Mouse (Mus musculus): ENCODE data around the gene Stk26. TPM values are rescaled to one million over a fixed set of nuclear protein-coding genes. Genes with fewer than 3 reads are reported as not detected.

Stk26 gene
- polyA plus RNA-seq, 1 experiment from 2014 or later = 4.2 TPM

DNA sequence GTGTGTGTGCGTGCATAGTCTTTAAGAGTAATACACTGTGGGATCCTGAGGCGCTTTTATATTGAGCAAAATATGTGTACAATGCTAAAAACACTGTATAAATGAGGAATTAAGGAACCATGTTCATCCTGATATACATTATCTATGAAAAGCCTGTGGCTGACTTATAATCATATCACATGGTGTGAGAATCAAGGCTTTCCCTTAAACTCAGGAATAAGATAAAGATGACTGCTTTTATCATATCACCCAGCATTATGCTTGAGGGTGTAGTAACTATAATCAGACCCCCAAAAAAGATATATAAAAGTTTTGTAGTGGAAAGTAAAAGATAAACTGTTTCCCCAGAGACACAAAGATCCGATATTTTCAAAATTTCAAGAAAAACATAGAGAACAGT, 62.6 kb downstream of the Stk26 start:
- Histone ChIP-seq H3K36me3 (ENCODE audit: control insufficient read depth, insufficient read depth, low read length) (no peaks in the 10 kb centered on the region), H3K4me1 (ENCODE audit: control insufficient read depth, insufficient read depth, low read length) (no peaks in the 10 kb centered on the region), H3K4me2 (replicated peaks; ENCODE audit: low read depth, low read length) (no peak overlapping the region), H3K9ac (ENCODE audit: low read depth, low read length) (no peak overlapping the region), H3K27ac (ENCODE audit: low read depth, low read length) (no peak overlapping the region), H3K4me3 (ENCODE audit: low read length) (no peak overlapping the region), H3K27me3 (ENCODE audit: control insufficient read depth, insufficient read depth, low read length) (no peaks in the 10 kb centered on the region), H3K9me3 (ENCODE audit: control insufficient read depth, low read length) (no peaks in the 10 kb centered on the region)
- WGBS = 84% methylated on average over 3 of the region's 3 CpGs
- no peak for ATAC-seq (ENCODE audit: low FRiP score, low TSS enrichment)

DNA sequence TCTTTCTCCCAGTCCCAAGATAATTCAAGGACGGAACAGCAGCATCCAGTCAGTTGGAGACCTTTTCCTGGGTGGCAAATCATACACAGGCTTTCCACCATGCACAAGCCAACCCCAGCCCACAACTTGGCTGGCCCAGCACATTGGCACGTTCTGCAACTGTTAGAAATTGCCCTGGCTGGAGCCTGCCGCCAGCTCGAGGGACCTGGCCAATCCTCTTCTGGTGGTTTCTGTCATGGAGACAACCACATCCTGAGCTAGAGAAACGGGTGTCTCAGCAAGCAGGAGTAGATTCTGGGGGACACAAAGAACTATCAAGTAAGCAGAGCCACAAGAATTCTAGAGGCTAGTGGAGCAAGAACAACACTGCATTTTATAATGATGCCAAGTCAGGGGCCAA, 69.1 kb downstream of the Stk26 start:
- no peak overlapping the region for H3K27ac ChIP-seq (ENCODE audit: low read depth, low read length)
- no peak overlapping the region for H3K4me2 ChIP-seq (replicated peaks; ENCODE audit: low read depth, low read length)
- H3K27me3 ChIP-seq (ENCODE audit: control insufficient read depth, insufficient read depth, low read length) = no peaks in the 10 kb centered on the region
- ATAC-seq (ENCODE audit: low FRiP score, low TSS enrichment) = no peak
- H3K4me3 ChIP-seq (ENCODE audit: low read length) = no peak overlapping the region
- 82% methylated on average over 5 of the region's 5 CpGs for WGBS
- H3K36me3 ChIP-seq (ENCODE audit: control insufficient read depth, insufficient read depth, low read length) = no peaks in the 10 kb centered on the region
- no peaks in the 10 kb centered on the region for H3K9me3 ChIP-seq (ENCODE audit: control insufficient read depth, low read length)
- no peak overlapping the region for H3K9ac ChIP-seq (ENCODE audit: low read depth, low read length)
- H3K4me1 ChIP-seq (ENCODE audit: control insufficient read depth, insufficient read depth, low read length) = no peaks in the 10 kb centered on the region

DNA sequence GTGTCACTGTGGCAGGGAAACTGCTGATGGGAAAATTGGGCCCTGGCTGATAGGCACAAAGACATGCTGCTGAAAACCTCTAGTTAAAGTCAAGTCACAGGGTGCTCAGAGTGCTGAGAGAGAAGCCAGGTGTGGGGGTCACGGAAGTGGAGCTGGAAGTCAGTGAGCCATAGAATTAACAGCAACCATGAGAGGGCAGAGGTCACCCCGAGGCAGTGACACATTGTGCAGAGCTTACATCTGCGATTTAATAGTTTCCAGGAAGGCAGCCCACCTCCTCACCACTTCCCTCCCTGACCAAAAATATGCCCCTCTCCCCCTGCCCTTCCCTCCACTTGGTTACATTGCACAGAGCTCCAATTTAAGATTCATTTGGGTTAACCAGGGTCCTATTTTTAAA, 76.5 kb downstream of the Stk26 start:
- 0 out of 2 replicates have a peak, but pooled peaks have one; percentile 43 for ATAC-seq (ENCODE audit: low FRiP score, low TSS enrichment)
- Histone ChIP-seq H3K4me1 (ENCODE audit: control insufficient read depth, insufficient read depth, low read length) (no peaks in the 10 kb centered on the region), H3K36me3 (ENCODE audit: control insufficient read depth, insufficient read depth, low read length) (no peaks in the 10 kb centered on the region), H3K27ac (ENCODE audit: low read depth, low read length) (no peak overlapping the region), H3K4me2 (replicated peaks; ENCODE audit: low read depth, low read length) (no peak overlapping the region), H3K27me3 (ENCODE audit: control insufficient read depth, insufficient read depth, low read length) (no peaks in the 10 kb centered on the region), H3K4me3 (ENCODE audit: low read length) (no peak overlapping the region), H3K9me3 (ENCODE audit: control insufficient read depth, low read length) (no peaks in the 10 kb centered on the region), H3K9ac (ENCODE audit: low read depth, low read length) (no peak overlapping the region)
- 46% methylated on average over 3 of the region's 3 CpGs for whole genome bisulfite sequencing

DNA sequence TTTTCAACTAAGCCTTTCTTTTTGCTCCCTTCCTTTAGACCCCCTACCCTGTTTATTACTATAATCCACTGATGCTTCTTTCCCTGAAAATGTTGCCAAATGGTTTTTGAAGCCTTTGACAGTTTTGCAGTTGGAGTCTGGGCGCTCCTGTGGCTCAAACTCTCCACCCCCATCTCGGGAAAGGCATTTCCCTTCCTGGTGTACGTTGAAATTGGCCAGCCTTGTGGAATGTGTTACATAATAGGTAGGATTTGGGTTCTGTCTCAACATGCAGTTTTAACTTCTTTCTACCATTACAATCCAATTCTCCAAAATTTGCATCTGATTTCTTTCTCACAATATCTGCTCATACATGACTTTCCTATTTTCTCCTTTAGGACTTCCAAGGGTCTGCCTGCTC, 77.9 kb downstream of the Stk26 start:
- H3K9ac ChIP-seq (ENCODE audit: low read depth, low read length) = no peak overlapping the region
- H3K27ac ChIP-seq (ENCODE audit: low read depth, low read length) = no peak overlapping the region
- WGBS = 55% methylated on average over 3 of the region's 3 CpGs
- H3K27me3 ChIP-seq (ENCODE audit: control insufficient read depth, insufficient read depth, low read length) = no peaks in the 10 kb centered on the region
- no peak for ATAC-seq (ENCODE audit: low FRiP score, low TSS enrichment)
- no peaks in the 10 kb centered on the region for H3K9me3 ChIP-seq (ENCODE audit: control insufficient read depth, low read length)
- no peak overlapping the region for H3K4me2 ChIP-seq (replicated peaks; ENCODE audit: low read depth, low read length)
- no peaks in the 10 kb centered on the region for H3K4me1 ChIP-seq (ENCODE audit: control insufficient read depth, insufficient read depth, low read length)
- H3K4me3 ChIP-seq (ENCODE audit: low read length) = no peak overlapping the region
- H3K36me3 ChIP-seq (ENCODE audit: control insufficient read depth, insufficient read depth, low read length) = no peaks in the 10 kb centered on the region

DNA sequence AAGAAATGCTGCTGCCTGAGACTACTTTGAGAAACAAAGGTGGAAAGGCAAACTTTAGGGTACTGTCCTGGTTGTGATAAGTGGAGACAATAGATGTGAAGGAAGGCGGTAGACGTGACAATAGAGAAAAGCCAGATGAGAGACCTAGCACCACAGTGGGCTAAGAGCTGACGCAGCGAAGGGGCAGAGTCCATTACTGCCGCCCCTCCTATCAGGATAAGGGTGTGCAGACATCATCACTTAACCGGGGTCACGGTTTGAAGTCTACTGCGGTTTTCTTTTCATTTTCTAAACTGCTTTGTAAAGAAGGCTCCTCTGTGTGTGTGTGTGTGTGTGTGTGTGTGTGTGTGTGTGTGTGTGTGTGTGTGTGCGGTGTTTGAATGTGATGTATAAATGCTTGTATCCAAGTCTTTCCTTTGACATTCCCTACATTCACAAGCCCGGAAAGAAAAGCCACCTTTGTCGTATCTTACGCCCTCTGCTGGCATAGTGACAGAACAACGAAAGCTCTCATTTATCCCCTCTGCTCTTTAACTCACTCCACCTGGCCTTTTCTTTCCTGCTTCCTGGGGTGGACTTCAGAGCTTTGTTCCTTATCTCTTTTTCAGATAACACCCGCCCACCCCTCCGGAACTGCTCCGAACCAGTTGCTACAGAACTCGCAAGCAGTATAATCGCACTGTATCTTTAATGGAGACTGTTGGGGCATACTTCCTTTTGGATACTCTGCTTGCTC, 84.0 kb downstream of the Stk26 start:
- Histone ChIP-seq H3K4me1 (ENCODE audit: control insufficient read depth, insufficient read depth, low read length) (no peaks in the 10 kb centered on the region), H3K27me3 (ENCODE audit: control insufficient read depth, insufficient read depth, low read length) (no peaks in the 10 kb centered on the region), H3K4me2 (replicated peaks; ENCODE audit: low read depth, low read length) (no peak overlapping the region), H3K9ac (ENCODE audit: low read depth, low read length) (no peak overlapping the region), H3K27ac (ENCODE audit: low read depth, low read length) (no peak overlapping the region), H3K9me3 (ENCODE audit: control insufficient read depth, low read length) (no peaks in the 10 kb centered on the region), H3K4me3 (ENCODE audit: low read length) (no peak overlapping the region), H3K36me3 (ENCODE audit: control insufficient read depth, insufficient read depth, low read length) (no peaks in the 10 kb centered on the region)
- 58% methylated on average over 18 of the region's 18 CpGs for WGBS
- no peak for ATAC-seq (ENCODE audit: low FRiP score, low TSS enrichment)

DNA sequence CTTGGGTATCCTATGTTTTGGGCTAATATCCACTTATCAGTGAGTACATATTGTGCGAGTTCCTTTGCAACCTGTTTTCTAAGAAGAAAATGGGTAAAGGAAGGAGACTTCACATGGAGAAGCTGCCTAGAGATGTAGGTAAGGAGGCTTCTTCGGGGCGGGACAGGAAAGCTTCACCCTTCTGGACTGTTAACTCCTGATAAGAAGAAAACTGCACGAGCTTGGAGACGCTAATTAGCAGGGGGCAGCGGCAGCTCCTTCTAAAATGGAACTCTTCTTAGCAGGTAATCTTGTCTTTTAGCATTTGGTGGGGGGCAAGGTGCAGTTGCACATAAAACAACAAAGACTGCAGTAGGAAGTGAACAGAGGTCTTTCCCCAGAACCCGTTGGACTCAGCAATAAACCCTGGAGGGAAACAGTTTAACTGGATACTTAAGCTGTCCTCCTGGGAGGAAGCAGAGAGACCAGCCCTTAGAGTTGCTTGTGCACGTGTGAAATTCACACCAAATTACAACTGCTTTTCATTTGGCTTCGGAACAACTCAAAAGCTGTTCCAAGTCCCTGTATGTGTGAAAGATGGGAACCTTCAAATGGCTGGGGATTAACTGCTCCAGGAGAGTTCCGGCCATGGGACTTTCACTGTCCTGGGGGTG, 86.2 kb downstream of the Stk26 start:
- 47% methylated on average over 10 of the region's 10 CpGs for WGBS
- no peaks in the 10 kb centered on the region for H3K9me3 ChIP-seq (ENCODE audit: control insufficient read depth, low read length)
- no peak for ATAC-seq (ENCODE audit: low FRiP score, low TSS enrichment)
- H3K4me2 ChIP-seq (replicated peaks; ENCODE audit: low read depth, low read length) = no peak overlapping the region
- no peak overlapping the region for H3K27ac ChIP-seq (ENCODE audit: low read depth, low read length)
- no peaks in the 10 kb centered on the region for H3K4me1 ChIP-seq (ENCODE audit: control insufficient read depth, insufficient read depth, low read length)
- no peak overlapping the region for H3K9ac ChIP-seq (ENCODE audit: low read depth, low read length)
- no peaks in the 10 kb centered on the region for H3K27me3 ChIP-seq (ENCODE audit: control insufficient read depth, insufficient read depth, low read length)
- H3K4me3 ChIP-seq (ENCODE audit: low read length) = no peak overlapping the region
- no peaks in the 10 kb centered on the region for H3K36me3 ChIP-seq (ENCODE audit: control insufficient read depth, insufficient read depth, low read length)

DNA sequence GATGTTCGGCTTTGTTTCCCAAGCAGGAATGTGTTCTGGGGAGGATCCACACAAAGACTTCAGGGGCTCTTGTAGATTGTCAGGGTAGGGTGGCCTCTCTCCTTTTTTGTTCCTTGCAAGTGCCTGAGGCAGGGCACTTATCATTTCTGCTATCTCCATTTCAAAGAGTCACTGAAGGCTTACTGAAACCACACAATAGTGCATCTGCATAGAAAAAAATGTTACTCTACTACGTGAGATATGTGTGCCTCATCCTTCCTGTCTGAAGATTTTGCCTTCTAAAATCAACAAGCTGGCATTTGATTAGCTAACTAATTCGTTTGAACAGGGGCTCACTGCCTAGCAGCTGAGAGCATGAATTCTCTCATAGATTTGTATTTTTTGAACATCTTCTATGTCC, 89.5 kb downstream of the Stk26 start:
- no peak overlapping the region for H3K27ac ChIP-seq (ENCODE audit: low read depth, low read length)
- no peak overlapping the region for H3K4me2 ChIP-seq (replicated peaks; ENCODE audit: low read depth, low read length)
- H3K4me1 ChIP-seq (ENCODE audit: control insufficient read depth, insufficient read depth, low read length) = no peaks in the 10 kb centered on the region
- no peaks in the 10 kb centered on the region for H3K27me3 ChIP-seq (ENCODE audit: control insufficient read depth, insufficient read depth, low read length)
- WGBS = 64% methylated on average over 3 of the region's 3 CpGs
- H3K9ac ChIP-seq (ENCODE audit: low read depth, low read length) = no peak overlapping the region
- H3K9me3 ChIP-seq (ENCODE audit: control insufficient read depth, low read length) = no peaks in the 10 kb centered on the region
- H3K4me3 ChIP-seq (ENCODE audit: low read length) = no peak overlapping the region
- H3K36me3 ChIP-seq (ENCODE audit: control insufficient read depth, insufficient read depth, low read length) = no peaks in the 10 kb centered on the region
- ATAC-seq (ENCODE audit: low FRiP score, low TSS enrichment) = no peak

DNA sequence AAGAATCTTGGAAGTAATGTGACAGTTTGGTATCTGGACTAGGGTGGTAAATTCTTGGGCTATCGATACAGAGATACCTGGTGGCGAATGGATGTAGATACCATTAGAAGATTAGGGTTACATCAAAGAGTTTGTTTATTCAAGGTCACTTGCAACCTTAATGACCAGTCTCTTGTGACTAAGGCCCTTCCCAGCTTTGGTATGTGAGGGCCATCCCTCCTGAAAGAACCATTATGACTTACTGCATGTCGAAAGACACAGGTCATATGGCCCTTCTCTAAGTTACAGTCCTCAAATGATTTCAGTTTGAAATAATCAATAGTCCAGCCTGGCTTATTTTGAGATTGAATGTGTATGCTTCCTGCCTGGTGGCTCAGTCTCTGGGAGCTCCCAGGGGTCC, 96.3 kb downstream of the Stk26 start:
- no peaks in the 10 kb centered on the region for H3K27me3 ChIP-seq (ENCODE audit: control insufficient read depth, insufficient read depth, low read length)
- no peak for ATAC-seq (ENCODE audit: low FRiP score, low TSS enrichment)
- WGBS = 88% methylated on average over 3 of the region's 3 CpGs
- no peaks in the 10 kb centered on the region for H3K9me3 ChIP-seq (ENCODE audit: control insufficient read depth, low read length)
- H3K4me2 ChIP-seq (replicated peaks; ENCODE audit: low read depth, low read length) = no peak overlapping the region
- no peaks in the 10 kb centered on the region for H3K36me3 ChIP-seq (ENCODE audit: control insufficient read depth, insufficient read depth, low read length)
- no peak overlapping the region for H3K4me3 ChIP-seq (ENCODE audit: low read length)
- H3K27ac ChIP-seq (ENCODE audit: low read depth, low read length) = no peak overlapping the region
- no peaks in the 10 kb centered on the region for H3K4me1 ChIP-seq (ENCODE audit: control insufficient read depth, insufficient read depth, low read length)
- H3K9ac ChIP-seq (ENCODE audit: low read depth, low read length) = no peak overlapping the region

DNA sequence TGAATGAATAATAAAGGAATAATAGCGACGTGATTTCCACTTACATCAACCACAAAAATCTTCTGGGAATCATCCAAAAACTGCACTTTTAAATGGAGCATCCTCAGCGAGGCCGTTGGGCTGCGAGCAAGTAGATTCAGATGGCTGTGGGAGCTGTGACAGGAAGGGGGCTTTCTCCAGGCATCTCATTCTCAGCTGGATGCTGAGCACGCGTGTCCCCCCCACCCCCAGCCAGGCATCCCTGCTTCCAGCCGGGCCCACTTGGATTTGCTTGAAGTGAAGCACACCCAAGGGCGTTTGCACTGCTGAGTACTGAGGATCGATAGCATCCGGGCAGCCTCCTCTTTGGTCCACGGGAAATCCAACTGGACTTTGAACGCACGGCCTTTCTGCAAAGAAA, 101.8 kb downstream of the Stk26 start, which contains the start of gene Frmd7:
Gene Frmd7 (minus strand): TSS at position 101 of the 400 bp plus-strand sequence.
- 81% methylated on average over 14 of the region's 14 CpGs for WGBS

More for the DNA sequence above, 101.8 kb downstream of the Stk26 start, which contains the start of gene Frmd7:
- no peaks in the 10 kb centered on the region for H3K36me3 ChIP-seq (ENCODE audit: control insufficient read depth, insufficient read depth, low read length)
- no peaks in the 10 kb centered on the region for H3K27me3 ChIP-seq (ENCODE audit: control insufficient read depth, insufficient read depth, low read length)
- H3K9me3 ChIP-seq (ENCODE audit: control insufficient read depth, low read length) = no peaks in the 10 kb centered on the region
- no peak within 1 kb of the TSS for H3K4me2 ChIP-seq (replicated peaks; ENCODE audit: low read depth, low read length)
- ATAC-seq (ENCODE audit: low FRiP score, low TSS enrichment) = no peak
- H3K27ac ChIP-seq (ENCODE audit: low read depth, low read length) = no peak within 1 kb of the TSS
- no peaks in the 10 kb centered on the region for H3K4me1 ChIP-seq (ENCODE audit: control insufficient read depth, insufficient read depth, low read length)
- H3K4me3 ChIP-seq (ENCODE audit: low read length) = no peak within 1 kb of the TSS
- H3K9ac ChIP-seq (ENCODE audit: low read depth, low read length) = no peak within 1 kb of the TSS
